Mouse (Mus musculus): ENCODE data around the gene Washc1. TPM values are rescaled to one million over a fixed set of nuclear protein-coding genes. Genes with fewer than 3 reads are reported as not detected.
A peak's percentile ranks its signal among the peaks of the same experiment; 100 is the strongest.

Gene Washc1
- total and polyA plus RNA-seq, 3 experiments, result 19.2 to 21.5 (median 21.1) TPM

DNA sequence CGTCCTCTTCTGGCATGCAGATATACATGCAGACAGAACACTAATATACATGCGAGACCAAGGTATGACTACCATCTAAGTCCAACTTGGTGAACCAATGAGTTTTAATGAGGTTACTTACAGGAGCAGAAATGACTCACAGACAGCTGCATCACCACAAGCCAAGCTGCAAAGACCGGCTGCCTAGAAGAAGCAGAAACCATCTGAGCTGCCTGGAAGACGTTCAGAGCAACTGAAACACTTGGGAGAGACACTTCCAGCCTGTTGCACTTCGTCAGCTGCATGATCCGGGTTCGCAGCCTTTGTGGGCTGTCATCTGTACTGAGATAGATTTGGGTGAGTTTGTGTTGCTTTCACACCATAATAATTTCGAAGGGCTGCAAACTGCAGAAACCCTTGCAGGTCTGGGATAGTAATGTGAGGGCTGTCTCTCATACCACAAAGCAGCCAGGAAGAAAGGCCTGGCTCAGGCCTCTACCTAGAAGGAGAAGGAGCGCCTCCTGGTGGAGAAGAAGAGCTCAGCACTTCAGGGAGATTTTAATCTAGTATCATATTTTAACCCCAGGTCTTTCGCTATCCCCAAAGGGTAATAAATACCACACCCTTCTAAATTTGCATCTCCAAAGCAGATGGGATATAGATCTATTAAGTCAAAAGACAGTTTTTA lies 4.6 kb upstream of the Washc1 start:
- Histone ChIP-seq H3K27ac (no peak overlapping the region), H3K36me3 (ENCODE audit: control insufficient read depth, insufficient read depth, low read length) (no peaks in the 10 kb centered on the region; the same call in 1 of the 2 replicates), H3K4me1 (ENCODE audit: control insufficient read depth, insufficient read depth, low read length) (peaks cover 2% of the 10 kb centered on the region; the same call in 1 of the 2 replicates), H3K79me2 (replicated peaks; ENCODE audit: control insufficient read depth, insufficient read depth, low read length) (no peaks in the 10 kb centered on the region), H3K4me3 (no peak overlapping the region), H3K27me3 (ENCODE audit: control insufficient read depth, insufficient read depth, low read length) (no peaks in the 10 kb centered on the region), H3K9ac (ENCODE audit: low read depth, low read length) (no peak overlapping the region)
- TF ChIP-seq POLR2A (IDR thresholded peaks at IDR 0.05; ENCODE audit: insufficient read depth, low read depth, low read length) (no peak), EP300 (IDR thresholded peaks at IDR 0.05; ENCODE audit: insufficient read depth, low read depth, low read length) (0 out of 2 replicates have a peak, but pooled peaks have one; percentile 45), CTCF (IDR thresholded peaks at IDR 0.05) (peak; percentile 97)
- 46% methylated on average over 10 of the region's 10 CpGs for WGBS
- intact Hi-C loops (cut with DNase I), result loop anchor here (1.0 to 10.0 kb wide), 4 partner anchors 45 to 402 kb away; partner anchors contain the start of gene Twsg1
- peak; percentile 55 to 59 for DNase-seq

DNA sequence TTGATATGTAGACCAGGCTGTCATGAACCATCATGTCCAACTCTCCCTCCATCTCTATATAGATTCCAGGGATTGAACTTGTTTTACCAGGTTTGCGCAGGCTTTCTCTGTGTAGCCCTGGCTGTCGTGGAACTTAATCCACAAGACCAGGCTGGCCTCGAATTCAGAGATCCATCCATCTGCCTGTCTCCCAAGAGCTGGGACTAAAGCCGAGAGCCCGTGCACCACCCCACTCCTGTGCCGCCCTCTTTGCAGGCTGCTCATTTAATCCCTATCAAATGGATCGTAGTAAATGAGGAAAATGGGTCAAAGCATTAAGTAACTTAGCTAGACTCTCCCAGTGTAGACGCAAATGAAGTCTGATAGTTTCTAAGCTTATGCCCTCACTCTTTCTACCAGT lies 3.9 kb upstream of the Washc1 start:
- Histone ChIP-seq H3K4me1 (ENCODE audit: control insufficient read depth, insufficient read depth, low read length) (peaks cover 4% of the 10 kb centered on the region), H3K36me3 (ENCODE audit: control insufficient read depth, insufficient read depth, low read length) (no peaks in the 10 kb centered on the region), H3K27me3 (ENCODE audit: control insufficient read depth, insufficient read depth, low read length) (no peaks in the 10 kb centered on the region), H3K27ac (no peak overlapping the region), H3K9ac (ENCODE audit: low read depth, low read length) (no peak overlapping the region), H3K4me3 (no peak overlapping the region), H3K79me2 (replicated peaks; ENCODE audit: control insufficient read depth, insufficient read depth, low read length) (0 out of 2 replicates have a peak, but pooled peaks cover under 1% of the 10 kb centered on the region)
- DNase-seq, result no peak
- 62% methylated on average over 8 of the region's 8 CpGs for WGBS
- intact Hi-C loops (cut with DNase I), result loop anchor here (1.0 to 10.0 kb wide), 4 partner anchors 46 to 403 kb away; partner anchors contain the start of gene Twsg1
- no peak for TF ChIP-seq POLR2A (IDR thresholded peaks at IDR 0.05; ENCODE audit: insufficient read depth, low read depth, low read length)
- TF ChIP-seq EP300 (IDR thresholded peaks at IDR 0.05; ENCODE audit: insufficient read depth, low read depth, low read length), result no peak
- no peak for TF ChIP-seq CTCF (IDR thresholded peaks at IDR 0.05)

DNA sequence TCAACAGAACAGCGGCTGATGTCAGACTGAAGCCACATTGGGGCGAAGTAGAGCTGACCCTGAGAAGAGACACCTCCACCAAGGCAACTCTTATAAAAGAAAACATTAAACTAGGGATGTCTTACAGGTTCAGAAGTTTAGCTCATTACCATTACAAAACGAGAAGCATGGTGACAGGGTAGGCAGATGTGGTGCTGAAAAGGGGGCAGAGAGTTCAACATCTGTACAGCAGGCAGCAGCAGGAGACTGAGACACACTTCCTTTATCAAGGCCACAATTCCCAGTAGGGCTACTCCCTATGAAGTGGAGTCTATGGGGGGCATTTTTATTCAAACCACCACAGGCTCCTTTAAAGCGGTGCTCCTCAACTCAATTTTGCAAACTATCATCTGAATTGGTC lies 3.1 kb upstream of the Washc1 start:
- Histone ChIP-seq H3K79me2 (replicated peaks; ENCODE audit: control insufficient read depth, insufficient read depth, low read length) (0 out of 2 replicates have a peak, but pooled peaks cover 1% of the 10 kb centered on the region), H3K27me3 (ENCODE audit: control insufficient read depth, insufficient read depth, low read length) (no peaks in the 10 kb centered on the region), H3K4me3 (no peak overlapping the region), H3K9ac (ENCODE audit: low read depth, low read length) (no peak overlapping the region), H3K4me1 (ENCODE audit: control insufficient read depth, insufficient read depth, low read length) (peaks cover 6% of the 10 kb centered on the region), H3K27ac (no peak overlapping the region), H3K36me3 (ENCODE audit: control insufficient read depth, insufficient read depth, low read length) (no peaks in the 10 kb centered on the region)
- intact Hi-C loops (cut with DNase I), result loop anchor here (5.0 to 10.0 kb wide), 2 partner anchors 156 to 403 kb away; partner anchors contain the start of gene Twsg1
- DNase-seq, result no peak
- no peak for TF ChIP-seq POLR2A (IDR thresholded peaks at IDR 0.05; ENCODE audit: insufficient read depth, low read depth, low read length)
- no peak for TF ChIP-seq EP300 (IDR thresholded peaks at IDR 0.05; ENCODE audit: insufficient read depth, low read depth, low read length)
- no peak for TF ChIP-seq CTCF (IDR thresholded peaks at IDR 0.05)
- 78% methylated on average over 4 of the region's 4 CpGs for WGBS

DNA sequence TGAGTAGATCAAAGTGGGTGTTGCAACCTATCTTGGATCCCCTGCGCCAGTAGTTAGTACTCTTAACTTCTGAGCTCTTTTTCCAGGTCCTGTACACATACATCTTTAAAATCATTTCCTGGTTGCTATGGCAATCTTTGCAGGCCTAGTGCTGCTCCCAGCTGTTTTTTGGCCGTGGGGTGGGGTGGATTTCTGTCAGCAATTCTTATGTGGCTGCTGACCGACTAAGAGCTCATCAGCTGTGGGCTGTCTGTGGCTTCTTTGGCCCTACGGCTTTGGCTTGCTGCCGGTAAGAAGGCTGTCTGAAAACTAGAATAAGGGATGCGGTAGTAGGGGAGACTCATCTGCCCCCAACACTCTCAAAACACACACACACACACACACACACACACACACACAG lies 599 bp upstream of the Washc1 start:
- H3K27ac ChIP-seq, result no peak overlapping the region
- WGBS, result 31% methylated on average over 6 of the region's 6 CpGs

DNA sequence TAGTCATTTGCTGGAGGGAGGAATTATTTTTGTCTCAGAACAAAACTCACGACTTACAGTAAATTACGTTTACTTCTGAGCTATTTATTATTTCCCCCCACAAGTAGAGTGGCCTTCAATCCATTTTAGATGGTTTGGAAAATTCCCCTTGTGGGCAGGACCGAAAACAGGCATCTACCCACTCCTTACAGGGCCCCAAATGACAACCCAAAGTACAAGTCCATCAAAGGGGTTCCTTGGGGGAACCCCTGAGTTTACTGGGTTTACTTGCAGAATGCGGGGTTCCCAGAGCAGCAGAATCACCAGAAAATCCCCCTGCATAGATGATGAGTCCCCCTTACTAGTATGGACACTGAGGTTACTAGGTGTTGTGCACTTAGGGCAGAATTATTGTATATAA lies 821 bp downstream of the Washc1 start:
- peak overlapping the region; percentile 80; the same call in 1 of the 2 replicates for H3K27ac ChIP-seq
- H3K36me3 ChIP-seq (ENCODE audit: control insufficient read depth, insufficient read depth, low read length), result no peaks in the 10 kb centered on the region
- H3K4me1 ChIP-seq (ENCODE audit: control insufficient read depth, insufficient read depth, low read length), result peaks cover 6% of the 10 kb centered on the region
- WGBS, result 20% methylated on average over 4 of the region's 4 CpGs
- H3K79me2 ChIP-seq (replicated peaks; ENCODE audit: control insufficient read depth, insufficient read depth, low read length), result 0 out of 2 replicates have a peak, but pooled peaks cover 1% of the 10 kb centered on the region
- intact Hi-C loops (cut with DNase I), result no loop called here
- no peaks in the 10 kb centered on the region for H3K27me3 ChIP-seq (ENCODE audit: control insufficient read depth, insufficient read depth, low read length)
- TF ChIP-seq POLR2A (IDR thresholded peaks at IDR 0.05; ENCODE audit: insufficient read depth, low read depth, low read length), result no peak
- TF ChIP-seq EP300 (IDR thresholded peaks at IDR 0.05; ENCODE audit: insufficient read depth, low read depth, low read length), result no peak
- no peak for TF ChIP-seq CTCF (IDR thresholded peaks at IDR 0.05)
- DNase-seq, result no peak
- H3K9ac ChIP-seq (ENCODE audit: low read depth, low read length), result peak overlapping the region; percentile 91
- H3K4me3 ChIP-seq, result peak overlapping the region; percentile 83

More for the DNA sequence above, 599 bp upstream of the Washc1 start:
- Histone ChIP-seq H3K27me3 (ENCODE audit: control insufficient read depth, insufficient read depth, low read length) (no peaks in the 10 kb centered on the region), H3K79me2 (replicated peaks; ENCODE audit: control insufficient read depth, insufficient read depth, low read length) (0 out of 2 replicates have a peak, but pooled peaks cover 1% of the 10 kb centered on the region), H3K9ac (ENCODE audit: low read depth, low read length) (no peak overlapping the region), H3K4me1 (ENCODE audit: control insufficient read depth, insufficient read depth, low read length) (peaks cover 6% of the 10 kb centered on the region), H3K4me3 (no peak overlapping the region; the same call in 1 of the 2 replicates), H3K36me3 (ENCODE audit: control insufficient read depth, insufficient read depth, low read length) (no peaks in the 10 kb centered on the region)
- TF ChIP-seq EP300 (IDR thresholded peaks at IDR 0.05; ENCODE audit: insufficient read depth, low read depth, low read length), result no peak
- TF ChIP-seq POLR2A (IDR thresholded peaks at IDR 0.05; ENCODE audit: insufficient read depth, low read depth, low read length), result no peak
- TF ChIP-seq CTCF (IDR thresholded peaks at IDR 0.05), result no peak
- DNase-seq, result peak in 1 of 2 experiments; percentile 28
- intact Hi-C loops (cut with DNase I), result no loop called here

DNA sequence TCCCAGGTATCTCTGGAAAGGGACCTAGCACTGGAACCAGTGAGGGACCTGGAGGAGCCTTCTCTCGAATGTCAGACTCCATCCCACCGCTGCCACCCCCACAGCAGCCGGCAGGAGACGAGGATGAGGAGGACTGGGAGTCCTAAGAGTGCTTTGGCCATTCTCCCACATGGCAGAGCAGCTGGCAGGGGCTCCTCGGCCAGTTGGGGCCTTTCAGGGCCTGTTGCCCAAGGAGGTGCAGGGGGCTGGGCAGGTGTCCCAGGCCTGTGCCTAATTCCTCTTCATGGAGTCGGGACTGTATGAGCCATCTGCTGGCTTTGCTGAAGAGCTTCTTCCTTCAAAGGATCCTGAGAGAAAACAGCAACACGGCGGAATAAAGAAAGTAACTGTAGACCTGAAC lies 7.6 kb downstream of the Washc1 start:
- no peak for TF ChIP-seq POLR2A (IDR thresholded peaks at IDR 0.05; ENCODE audit: insufficient read depth, low read depth, low read length)
- no peak for TF ChIP-seq CTCF (IDR thresholded peaks at IDR 0.05)
- no peak for TF ChIP-seq EP300 (IDR thresholded peaks at IDR 0.05; ENCODE audit: insufficient read depth, low read depth, low read length)
- DNase-seq, result no peak
- H3K4me3 ChIP-seq, result no peak overlapping the region
- H3K27ac ChIP-seq, result no peak overlapping the region
- H3K36me3 ChIP-seq (ENCODE audit: control insufficient read depth, insufficient read depth, low read length), result no peaks in the 10 kb centered on the region
- intact Hi-C loops (cut with DNase I), result no loop called here
- no peaks in the 10 kb centered on the region for H3K27me3 ChIP-seq (ENCODE audit: control insufficient read depth, insufficient read depth, low read length)
- no peaks in the 10 kb centered on the region; the same call in 1 of the 2 replicates for H3K4me1 ChIP-seq (ENCODE audit: control insufficient read depth, insufficient read depth, low read length)
- H3K9ac ChIP-seq (ENCODE audit: low read depth, low read length), result no peak overlapping the region
- H3K79me2 ChIP-seq (replicated peaks; ENCODE audit: control insufficient read depth, insufficient read depth, low read length), result no peaks in the 10 kb centered on the region
- 83% methylated on average over 8 of the region's 8 CpGs for WGBS

All from heart, adult 2 months (tissue).